Mouse (Mus musculus): ENCODE data around the gene Clec4n. TPM values are rescaled to one million over a fixed set of nuclear protein-coding genes. Genes with fewer than 3 reads are reported as not detected.
"Not testable (repeated sequence)": the region's sequence is repeated elsewhere in the genome, so short reads cannot be mapped to it uniquely, and the experiment has no call there.

The Clec4n gene
- polyA plus RNA-seq, 1 experiment: not detected

DNA sequence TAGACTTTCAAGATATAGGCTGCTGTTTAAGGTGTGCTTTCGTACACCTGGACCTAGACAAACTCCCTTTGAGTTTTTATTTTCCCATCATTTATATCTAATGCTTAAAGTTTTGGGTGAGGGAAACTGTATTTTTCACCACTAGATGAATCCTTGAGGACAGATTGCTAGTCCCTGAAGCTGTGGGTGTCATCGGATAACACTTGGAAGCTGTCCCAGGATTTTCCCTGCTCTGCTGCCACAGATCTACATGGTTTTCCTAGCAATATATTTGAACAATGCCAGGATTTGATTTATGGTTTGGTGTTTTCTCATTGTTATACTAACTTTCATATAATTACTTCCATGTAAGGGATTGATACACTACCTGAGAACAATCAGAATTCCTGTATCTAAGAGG, 49.8 kb downstream of the Clec4n start:
- H3K4me1 ChIP-seq (ENCODE audit: control insufficient read depth, insufficient read depth, low read length): no peaks in the 10 kb centered on the region
- no peak for TF ChIP-seq CTCF (IDR thresholded peaks at IDR 0.05; ENCODE audit: low read depth, low read length)
- no peak for TF ChIP-seq POLR2A (IDR thresholded peaks at IDR 0.05; ENCODE audit: insufficient read depth, low read length)
- no peak for TF ChIP-seq EP300 (IDR thresholded peaks at IDR 0.05; ENCODE audit: insufficient read depth, low read depth, low read length)

DNA sequence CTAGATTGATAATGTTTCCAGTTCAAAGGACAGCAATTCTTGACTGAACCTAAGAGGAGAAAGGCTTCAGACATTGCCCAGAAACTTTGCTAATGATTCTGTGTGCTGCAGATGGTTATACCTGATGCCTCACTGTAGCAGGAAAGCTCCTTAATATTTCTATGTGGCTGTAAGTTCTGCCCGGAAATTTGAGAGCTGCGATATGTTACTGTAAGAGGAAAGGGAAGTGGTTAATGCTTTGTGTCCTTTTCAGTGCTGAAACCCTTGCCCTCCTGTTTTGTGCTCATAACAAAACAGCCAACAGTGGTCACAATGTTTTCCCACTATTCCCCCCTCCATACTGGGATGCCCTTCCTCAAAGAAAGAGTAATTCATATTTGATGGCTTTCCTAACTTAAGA, 56.7 kb downstream of the Clec4n start:
- Histone ChIP-seq H3K36me3 (ENCODE audit: control insufficient read depth, insufficient read depth, low read length, poor library complexity, severe bottlenecking) (no peaks in the 10 kb centered on the region), H3K27ac (ENCODE audit: insufficient read depth, low read length) (no peak overlapping the region), H3K4me3 (ENCODE audit: low read depth, low read length) (no peak overlapping the region), H3K27me3 (ENCODE audit: control insufficient read depth, insufficient read depth, low read length, poor library complexity, severe bottlenecking) (no peaks in the 10 kb centered on the region), H3K9ac (ENCODE audit: low read depth, poor library complexity, severe bottlenecking) (no peak overlapping the region), H3K4me1 (ENCODE audit: control insufficient read depth, insufficient read depth, low read length) (no peaks in the 10 kb centered on the region), H3K9me3 (replicated peaks; ENCODE audit: control insufficient read depth, insufficient read depth, low read length, poor library complexity, severe bottlenecking) (no peaks in the 10 kb centered on the region)
- TF ChIP-seq POLR2A (IDR thresholded peaks at IDR 0.05; ENCODE audit: insufficient read depth, low read length): no peak
- no peak for TF ChIP-seq EP300 (IDR thresholded peaks at IDR 0.05; ENCODE audit: insufficient read depth, low read depth, low read length)
- TF ChIP-seq CTCF (IDR thresholded peaks at IDR 0.05; ENCODE audit: low read depth, low read length): no peak

More for the DNA sequence above, 49.8 kb downstream of the Clec4n start:
- Histone ChIP-seq H3K27ac (ENCODE audit: insufficient read depth, low read length) (no peak overlapping the region), H3K9ac (ENCODE audit: low read depth, poor library complexity, severe bottlenecking) (no peak overlapping the region), H3K4me3 (ENCODE audit: low read depth, low read length) (no peak overlapping the region), H3K9me3 (replicated peaks; ENCODE audit: control insufficient read depth, insufficient read depth, low read length, poor library complexity, severe bottlenecking) (no peaks in the 10 kb centered on the region; the same call in 1 of the 2 replicates), H3K36me3 (ENCODE audit: control insufficient read depth, insufficient read depth, low read length, poor library complexity, severe bottlenecking) (no peaks in the 10 kb centered on the region), H3K27me3 (ENCODE audit: control insufficient read depth, insufficient read depth, low read length, poor library complexity, severe bottlenecking) (no peaks in the 10 kb centered on the region)

DNA sequence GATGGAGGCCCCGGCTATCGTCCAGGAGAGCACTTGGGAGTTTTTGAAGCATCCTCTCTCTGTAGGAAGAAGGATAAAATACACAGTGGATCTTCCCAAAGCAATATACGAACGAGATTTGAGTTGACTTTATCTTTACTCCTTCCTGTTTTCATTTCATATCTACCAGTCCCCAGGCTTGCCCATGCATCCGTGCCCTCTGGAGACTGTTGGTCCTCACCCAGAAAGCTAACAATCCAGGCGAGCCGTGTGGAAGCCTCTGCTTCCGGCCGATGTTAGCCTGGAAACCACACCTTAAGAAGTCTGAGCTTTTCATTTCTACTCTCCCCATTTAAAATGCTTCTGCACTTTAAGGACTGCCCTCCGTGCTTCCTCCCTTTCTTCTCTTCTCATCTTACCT, 59.3 kb downstream of the Clec4n start:
- TF ChIP-seq EP300 (IDR thresholded peaks at IDR 0.05; ENCODE audit: insufficient read depth, low read depth, low read length) (no peak), CTCF (IDR thresholded peaks at IDR 0.05; ENCODE audit: low read depth, low read length) (no peak), POLR2A (IDR thresholded peaks at IDR 0.05; ENCODE audit: insufficient read depth, low read length) (no peak)
- Histone ChIP-seq H3K9me3 (replicated peaks; ENCODE audit: control insufficient read depth, insufficient read depth, low read length, poor library complexity, severe bottlenecking) (no peaks in the 10 kb centered on the region), H3K9ac (ENCODE audit: low read depth, poor library complexity, severe bottlenecking) (no peak overlapping the region), H3K27me3 (ENCODE audit: control insufficient read depth, insufficient read depth, low read length, poor library complexity, severe bottlenecking) (no peaks in the 10 kb centered on the region), H3K36me3 (ENCODE audit: control insufficient read depth, insufficient read depth, low read length, poor library complexity, severe bottlenecking) (no peaks in the 10 kb centered on the region), H3K4me3 (ENCODE audit: low read depth, low read length) (no peak overlapping the region), H3K4me1 (ENCODE audit: control insufficient read depth, insufficient read depth, low read length) (peaks cover 3% of the 10 kb centered on the region), H3K27ac (ENCODE audit: insufficient read depth, low read length) (no peak overlapping the region)

DNA sequence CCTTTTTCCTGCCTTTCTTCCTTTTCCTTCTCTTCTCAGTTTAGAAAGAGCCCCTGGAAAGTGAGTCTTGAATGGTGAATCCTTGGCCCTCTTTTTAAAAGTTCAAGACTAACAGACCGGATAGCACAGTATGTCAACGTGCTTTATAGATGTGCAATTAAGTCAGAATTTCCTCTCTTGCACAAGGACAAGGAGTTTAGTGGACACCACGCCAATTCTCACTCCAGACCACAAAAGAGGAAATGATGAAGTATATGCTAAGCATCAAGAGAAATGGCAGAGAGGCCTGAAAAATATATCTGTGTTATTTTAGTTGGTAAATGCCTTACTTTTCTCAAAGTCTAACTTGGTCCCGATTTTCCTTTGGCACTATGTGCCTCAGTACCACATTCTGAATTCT, 60.1 kb downstream of the Clec4n start, which contains the start of gene Clec4e:
Gene Clec4e (minus strand): TSS at position 118 of the 400 bp plus-strand sequence.
- Histone ChIP-seq H3K9me3 (replicated peaks; ENCODE audit: control insufficient read depth, insufficient read depth, low read length, poor library complexity, severe bottlenecking) (no peaks in the 10 kb centered on the region), H3K27ac (ENCODE audit: insufficient read depth, low read length) (no peak within 1 kb of the TSS), H3K9ac (ENCODE audit: low read depth, poor library complexity, severe bottlenecking) (no peak within 1 kb of the TSS), H3K4me3 (ENCODE audit: low read depth, low read length) (no peak within 1 kb of the TSS), H3K4me1 (ENCODE audit: control insufficient read depth, insufficient read depth, low read length) (peaks cover 3% of the 10 kb centered on the region), H3K27me3 (ENCODE audit: control insufficient read depth, insufficient read depth, low read length, poor library complexity, severe bottlenecking) (no peaks in the 10 kb centered on the region), H3K36me3 (ENCODE audit: control insufficient read depth, insufficient read depth, low read length, poor library complexity, severe bottlenecking) (no peaks in the 10 kb centered on the region)
- TF ChIP-seq EP300 (IDR thresholded peaks at IDR 0.05; ENCODE audit: insufficient read depth, low read depth, low read length): no peak
- no peak for TF ChIP-seq POLR2A (IDR thresholded peaks at IDR 0.05; ENCODE audit: insufficient read depth, low read length)
- no peak for TF ChIP-seq CTCF (IDR thresholded peaks at IDR 0.05; ENCODE audit: low read depth, low read length)

DNA sequence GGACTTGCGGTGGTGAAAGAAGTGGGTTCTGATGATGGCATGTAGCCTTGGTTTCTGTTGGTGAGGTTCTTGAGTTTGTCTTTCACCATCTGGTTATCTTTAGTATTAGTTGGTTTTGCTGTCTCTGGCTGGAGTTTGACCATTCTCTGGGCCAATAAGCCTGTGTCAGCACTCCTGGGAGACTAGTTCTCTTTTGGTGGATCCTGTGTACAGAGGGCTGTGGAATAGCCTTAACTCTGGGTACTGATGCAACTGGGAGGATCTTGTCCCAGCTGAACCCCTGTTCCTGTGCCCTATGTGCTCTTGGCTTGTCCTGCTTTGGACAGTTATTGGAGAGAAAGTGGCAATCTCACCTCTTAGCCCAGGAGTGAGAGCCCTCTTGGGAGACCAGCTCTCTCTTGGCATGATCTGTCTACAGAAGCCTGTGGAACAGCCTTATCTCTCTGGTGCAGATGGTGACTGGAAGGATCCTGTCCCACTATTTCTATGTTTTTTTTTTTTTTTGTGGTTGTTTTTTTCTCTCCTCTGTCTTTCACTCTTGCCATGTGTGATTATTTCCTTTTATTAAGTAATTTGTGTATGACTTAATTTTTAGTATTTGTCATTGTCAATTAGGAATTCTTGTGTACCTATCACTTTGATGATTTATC, 63.2 kb downstream of the Clec4n start:
- TF ChIP-seq POLR2A (IDR thresholded peaks at IDR 0.05; ENCODE audit: insufficient read depth, low read length) (no peak), EP300 (IDR thresholded peaks at IDR 0.05; ENCODE audit: insufficient read depth, low read depth, low read length) (no peak)
- Histone ChIP-seq H3K9ac (ENCODE audit: low read depth, poor library complexity, severe bottlenecking) (no peak overlapping the region), H3K27ac (ENCODE audit: insufficient read depth, low read length) (no peak overlapping the region)

DNA sequence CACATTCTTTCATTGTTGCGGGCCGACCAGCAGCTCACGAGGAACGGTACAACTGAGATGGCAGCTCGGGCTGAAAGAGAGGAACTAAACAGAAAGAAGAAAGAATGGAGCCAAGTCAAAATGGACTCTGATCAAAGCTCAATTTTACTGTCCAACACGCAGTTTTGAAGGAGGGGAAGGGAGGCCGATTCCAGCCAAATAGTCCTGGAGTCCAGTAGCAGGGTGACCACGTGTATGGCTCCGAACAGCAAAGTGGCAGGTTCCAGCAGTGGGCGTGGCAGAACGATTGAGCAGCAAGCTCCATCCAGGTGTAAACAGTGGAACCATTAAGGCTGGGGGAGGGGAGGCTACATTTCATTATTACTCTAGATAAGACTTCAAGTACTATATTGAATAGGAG, 63.9 kb downstream of the Clec4n start:
- H3K36me3 ChIP-seq (ENCODE audit: control insufficient read depth, insufficient read depth, low read length, poor library complexity, severe bottlenecking); H3K4me3 ChIP-seq (ENCODE audit: low read depth, low read length); H3K27me3 ChIP-seq (ENCODE audit: control insufficient read depth, insufficient read depth, low read length, poor library complexity, severe bottlenecking); H3K27ac ChIP-seq (ENCODE audit: insufficient read depth, low read length); H3K9me3 ChIP-seq (replicated peaks; ENCODE audit: control insufficient read depth, insufficient read depth, low read length, poor library complexity, severe bottlenecking); H3K9ac ChIP-seq (ENCODE audit: low read depth, poor library complexity, severe bottlenecking); H3K4me1 ChIP-seq (ENCODE audit: control insufficient read depth, insufficient read depth, low read length): not testable (repeated sequence)

More for the DNA sequence above, 63.2 kb downstream of the Clec4n start:
- H3K9me3 ChIP-seq (replicated peaks; ENCODE audit: control insufficient read depth, insufficient read depth, low read length, poor library complexity, severe bottlenecking): no peaks in the 10 kb centered on the region
- peaks cover 3% of the 10 kb centered on the region for H3K4me1 ChIP-seq (ENCODE audit: control insufficient read depth, insufficient read depth, low read length)
- H3K4me3 ChIP-seq (ENCODE audit: low read depth, low read length): no peak overlapping the region
- no peaks in the 10 kb centered on the region for H3K36me3 ChIP-seq (ENCODE audit: control insufficient read depth, insufficient read depth, low read length, poor library complexity, severe bottlenecking)
- H3K27me3 ChIP-seq (ENCODE audit: control insufficient read depth, insufficient read depth, low read length, poor library complexity, severe bottlenecking): no peaks in the 10 kb centered on the region

Other genes starting within 250 kb of the Clec4n start
- not detected in 2 replicates for gene Clec4a4, start 239.5 kb upstream of the Clec4n start, polyA plus RNA-seq (2011; ENCODE audit: insufficient read depth, insufficient read length, low read depth, missing spikeins)
- not detected in 2 replicates for gene Clec4b1, start 179.9 kb upstream of the Clec4n start, polyA plus RNA-seq (2011; ENCODE audit: insufficient read depth, insufficient read length, low read depth, missing spikeins)
- gene Clec4a2, start 123.4 kb upstream of the Clec4n start, polyA plus RNA-seq (2011; ENCODE audit: insufficient read depth, insufficient read length, low read depth, missing spikeins): not detected in 2 replicates
- gene Clec4b2, start 57.0 kb upstream of the Clec4n start, polyA plus RNA-seq (2011; ENCODE audit: insufficient read depth, insufficient read length, low read depth, missing spikeins): not detected in 2 replicates
- gene Clec4d, start 32.3 kb downstream of the Clec4n start, polyA plus RNA-seq (2011; ENCODE audit: insufficient read depth, insufficient read length, low read depth, missing spikeins): not detected in 2 replicates
- gene Clec4e, start 60.0 kb downstream of the Clec4n start, polyA plus RNA-seq (2011; ENCODE audit: insufficient read depth, insufficient read length, low read depth, missing spikeins): not detected in 2 replicates
- not detected in 2 replicates for gene Vmn2r19, start 78.5 kb downstream of the Clec4n start, polyA plus RNA-seq (2011; ENCODE audit: insufficient read depth, insufficient read length, low read depth, missing spikeins)
- not detected in 2 replicates for gene Vmn2r20, start 188.3 kb downstream of the Clec4n start, polyA plus RNA-seq (2011; ENCODE audit: insufficient read depth, insufficient read length, low read depth, missing spikeins)

All from ES-Bruce4 (cell line).